Mouse (Mus musculus): ENCODE measurements at regions not wholly inside any gene's neighbourhood (a gene's known extent, or its start where the extent isn't known, plus 50 kb on each side); places are given as distances from the start of the nearest gene placed in this dataset.
"Not testable (repeated sequence)": the region's sequence is repeated elsewhere in the genome, so short reads cannot be mapped to it uniquely, and the experiment has no call there.

DNA sequence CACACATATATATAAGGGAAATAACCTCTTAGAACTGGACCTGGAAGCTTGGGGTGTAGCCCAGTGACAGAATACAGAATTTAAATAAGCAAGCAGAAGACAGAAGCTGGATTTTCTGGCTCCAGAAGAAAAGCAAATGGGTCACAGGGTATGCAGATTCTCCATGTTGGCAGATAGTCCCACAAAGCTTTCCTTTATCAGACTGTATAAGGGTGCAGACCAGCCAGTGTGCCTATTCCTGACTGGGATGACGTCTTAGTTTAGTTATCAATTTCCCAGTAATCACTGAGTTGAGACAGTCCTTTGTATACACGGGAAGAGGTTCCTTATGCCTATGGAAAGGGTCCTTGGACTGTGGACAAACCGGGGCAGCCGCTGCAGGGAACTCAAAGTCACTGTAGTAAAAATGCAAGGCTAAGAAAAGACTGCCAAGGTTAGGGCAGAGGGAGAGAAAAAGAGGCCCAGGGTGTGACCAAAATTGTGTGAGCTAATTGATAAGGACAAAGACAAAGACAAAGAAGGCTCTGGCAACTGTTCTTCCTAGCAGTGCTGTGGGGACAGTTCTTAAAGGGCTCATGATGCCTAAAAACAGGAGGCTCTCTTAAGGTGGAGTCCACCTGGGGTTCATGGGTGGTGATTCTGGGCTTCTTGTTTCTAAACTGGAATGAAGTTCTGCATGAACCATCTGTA lies 459.7 kb upstream of the Sall1 start:
- no peak overlapping the region for H3K4me3 ChIP-seq (ENCODE audit: low read depth, low read length)

DNA sequence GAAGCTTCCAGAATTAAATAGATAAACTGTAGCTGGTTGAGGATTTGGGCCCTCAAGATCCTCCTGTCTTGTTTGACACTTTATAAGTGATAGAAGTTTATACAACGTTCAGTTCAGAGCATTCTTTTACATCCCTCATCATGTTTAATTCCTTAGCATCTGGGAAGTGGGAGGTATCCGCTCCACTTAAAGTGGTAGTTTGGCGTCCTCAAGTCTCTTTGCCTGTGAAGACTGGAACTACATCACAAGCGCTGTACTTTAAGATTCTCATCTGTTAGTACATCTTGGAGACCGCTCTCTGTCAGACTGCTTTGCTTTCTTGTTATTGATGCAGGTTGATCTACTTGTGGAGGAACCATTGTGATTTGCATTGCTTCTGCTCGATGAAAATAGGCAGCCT lies 459.1 kb upstream of the Sall1 start:
- ATAC-seq (ENCODE audit: insufficient number of reproducible peaks, low FRiP score, low TSS enrichment, low read depth): no peak
- Histone ChIP-seq H3K4me2 (ENCODE audit: low read depth, severe bottlenecking) (no peak overlapping the region), H3K27me3 (ENCODE audit: control insufficient read depth, insufficient read depth, low read length) (no peaks in the 10 kb centered on the region), H3K9ac (ENCODE audit: low read length) (no peak overlapping the region), H3K4me1 (ENCODE audit: control insufficient read depth, insufficient read depth, low read length) (peaks cover 24% of the 10 kb centered on the region), H3K27ac (replicated peaks; ENCODE audit: low read depth, low read length) (no peak overlapping the region), H3K36me3 (ENCODE audit: control insufficient read depth, insufficient read depth, low read length) (no peaks in the 10 kb centered on the region), H3K9me3 (ENCODE audit: control insufficient read depth, low read length) (no peaks in the 10 kb centered on the region), H3K4me3 (ENCODE audit: low read depth, low read length) (no peak overlapping the region)
- DNase-seq (ENCODE audit: low spot score): no peak
- WGBS: 89% methylated on average over 6 of the region's 6 CpGs

More for the DNA sequence above, 459.7 kb upstream of the Sall1 start:
- H3K4me2 ChIP-seq (ENCODE audit: low read depth, severe bottlenecking): no peak overlapping the region
- peaks cover 18% of the 10 kb centered on the region for H3K4me1 ChIP-seq (ENCODE audit: control insufficient read depth, insufficient read depth, low read length)
- no peak overlapping the region for H3K27ac ChIP-seq (replicated peaks; ENCODE audit: low read depth, low read length)
- WGBS: 84% methylated on average over 4 of the region's 4 CpGs
- no peak for ATAC-seq (ENCODE audit: insufficient number of reproducible peaks, low FRiP score, low TSS enrichment, low read depth)
- H3K36me3 ChIP-seq (ENCODE audit: control insufficient read depth, insufficient read depth, low read length): no peaks in the 10 kb centered on the region
- H3K9ac ChIP-seq (ENCODE audit: low read length): no peak overlapping the region
- H3K9me3 ChIP-seq (ENCODE audit: control insufficient read depth, low read length): no peaks in the 10 kb centered on the region
- no peaks in the 10 kb centered on the region for H3K27me3 ChIP-seq (ENCODE audit: control insufficient read depth, insufficient read depth, low read length)
- DNase-seq (ENCODE audit: low spot score): no peak

DNA sequence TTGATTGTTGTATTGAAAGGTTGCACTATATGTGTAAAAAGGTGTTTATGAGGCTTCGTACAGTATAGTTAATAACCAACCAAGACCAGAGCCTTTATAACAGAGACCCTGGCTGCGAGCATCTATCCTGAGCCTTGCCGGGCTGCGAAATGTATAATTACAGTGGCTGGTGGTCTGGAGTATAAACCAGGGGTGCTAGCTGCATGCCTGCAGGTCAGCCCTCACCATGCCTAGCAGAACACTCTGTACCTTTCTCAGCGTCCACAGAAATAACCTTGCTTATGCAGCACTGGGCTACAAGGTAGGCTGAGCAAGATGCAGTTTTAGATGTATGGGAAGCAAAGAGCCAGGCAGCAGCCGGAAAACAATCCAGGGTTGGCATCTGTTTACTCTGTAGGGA lies 457.8 kb upstream of the Sall1 start:
- DNase-seq (ENCODE audit: low spot score) (no peak), ATAC-seq (ENCODE audit: insufficient number of reproducible peaks, low FRiP score, low TSS enrichment, low read depth) (no peak)
- H3K9ac ChIP-seq (ENCODE audit: low read length): no peak overlapping the region
- WGBS: 52% methylated on average over 6 of the region's 6 CpGs
- H3K4me2 ChIP-seq (ENCODE audit: low read depth, severe bottlenecking): no peak overlapping the region
- H3K4me1 ChIP-seq (ENCODE audit: control insufficient read depth, insufficient read depth, low read length): peaks cover 26% of the 10 kb centered on the region
- H3K4me3 ChIP-seq (ENCODE audit: low read depth, low read length): no peak overlapping the region
- no peaks in the 10 kb centered on the region for H3K36me3 ChIP-seq (ENCODE audit: control insufficient read depth, insufficient read depth, low read length)
- H3K27me3 ChIP-seq (ENCODE audit: control insufficient read depth, insufficient read depth, low read length): no peaks in the 10 kb centered on the region
- H3K9me3 ChIP-seq (ENCODE audit: control insufficient read depth, low read length): no peaks in the 10 kb centered on the region
- H3K27ac ChIP-seq (replicated peaks; ENCODE audit: low read depth, low read length): peak overlapping the region; percentile 42; the same call in 1 of the 2 replicates

GRCm38 (mm10) chr8:89499831-89500230 lies 455.9 kb upstream of the Sall1 start:
- peaks cover 26% of the 10 kb centered on the region for H3K4me1 ChIP-seq (ENCODE audit: control insufficient read depth, insufficient read depth, low read length)
- no peak overlapping the region for H3K9ac ChIP-seq (ENCODE audit: low read length)
- no peak overlapping the region for H3K27ac ChIP-seq (replicated peaks; ENCODE audit: low read depth, low read length)
- no peaks in the 10 kb centered on the region for H3K36me3 ChIP-seq (ENCODE audit: control insufficient read depth, insufficient read depth, low read length)
- no peak overlapping the region for H3K4me2 ChIP-seq (ENCODE audit: low read depth, severe bottlenecking)
- H3K4me3 ChIP-seq (ENCODE audit: low read depth, low read length): no peak overlapping the region
- ATAC-seq (ENCODE audit: insufficient number of reproducible peaks, low FRiP score, low TSS enrichment, low read depth): no peak
- no peak for DNase-seq (ENCODE audit: low spot score)
- H3K27me3 ChIP-seq (ENCODE audit: control insufficient read depth, insufficient read depth, low read length): no peaks in the 10 kb centered on the region
- H3K9me3 ChIP-seq (ENCODE audit: control insufficient read depth, low read length): no peaks in the 10 kb centered on the region
- 91% methylated on average over 6 of the region's 6 CpGs for WGBS

- WGBS: 7% methylated on average over 6 of the region's 6 CpGs
- no peak overlapping the region for H3K4me3 ChIP-seq (ENCODE audit: low read depth, low read length)
- no peaks in the 10 kb centered on the region for H3K9me3 ChIP-seq (ENCODE audit: control insufficient read depth, low read length)
- H3K27me3 ChIP-seq (ENCODE audit: control insufficient read depth, insufficient read depth, low read length): no peaks in the 10 kb centered on the region
- no peak overlapping the region for H3K9ac ChIP-seq (ENCODE audit: low read length)
- H3K27ac ChIP-seq (replicated peaks; ENCODE audit: low read depth, low read length): no peak overlapping the region
- no peaks in the 10 kb centered on the region for H3K36me3 ChIP-seq (ENCODE audit: control insufficient read depth, insufficient read depth, low read length)
- H3K4me2 ChIP-seq (ENCODE audit: low read depth, severe bottlenecking): no peak overlapping the region
- ATAC-seq (ENCODE audit: insufficient number of reproducible peaks, low FRiP score, low TSS enrichment, low read depth) (peak; percentile 88), DNase-seq (ENCODE audit: low spot score) (peak; percentile 78)
- H3K4me1 ChIP-seq (ENCODE audit: control insufficient read depth, insufficient read depth, low read length): peaks cover 26% of the 10 kb centered on the region
These were observed 454.2 kb upstream of the Sall1 start for GRCm38 (mm10) chr8:89498088-89498695.

- Histone ChIP-seq H3K4me3 (ENCODE audit: low read depth, low read length) (no peak overlapping the region), H3K27me3 (ENCODE audit: control insufficient read depth, insufficient read depth, low read length) (no peaks in the 10 kb centered on the region), H3K9me3 (ENCODE audit: control insufficient read depth, low read length) (no peaks in the 10 kb centered on the region), H3K4me2 (ENCODE audit: low read depth, severe bottlenecking) (no peak overlapping the region), H3K27ac (replicated peaks; ENCODE audit: low read depth, low read length) (no peak overlapping the region), H3K9ac (ENCODE audit: low read length) (no peak overlapping the region), H3K4me1 (ENCODE audit: control insufficient read depth, insufficient read depth, low read length) (no peaks in the 10 kb centered on the region), H3K36me3 (ENCODE audit: control insufficient read depth, insufficient read depth, low read length) (no peaks in the 10 kb centered on the region)
- DNase-seq (ENCODE audit: low spot score): no peak
- no peak for ATAC-seq (ENCODE audit: insufficient number of reproducible peaks, low FRiP score, low TSS enrichment, low read depth)
These were observed 448.4 kb upstream of the Sall1 start for GRCm38 (mm10) chr8:89492336-89492735.

GRCm38 (mm10) chr8:89482481-89482880 lies 438.5 kb upstream of the Sall1 start:
- not testable (repeated sequence) for H3K4me3 ChIP-seq (ENCODE audit: low read depth, low read length); H3K36me3 ChIP-seq (ENCODE audit: control insufficient read depth, insufficient read depth, low read length); H3K27me3 ChIP-seq (ENCODE audit: control insufficient read depth, insufficient read depth, low read length); ATAC-seq (ENCODE audit: insufficient number of reproducible peaks, low FRiP score, low TSS enrichment, low read depth); H3K27ac ChIP-seq (replicated peaks; ENCODE audit: low read depth, low read length); DNase-seq (ENCODE audit: low spot score); H3K4me2 ChIP-seq (ENCODE audit: low read depth, severe bottlenecking); H3K9ac ChIP-seq (ENCODE audit: low read length); H3K9me3 ChIP-seq (ENCODE audit: control insufficient read depth, low read length); H3K4me1 ChIP-seq (ENCODE audit: control insufficient read depth, insufficient read depth, low read length)
- WGBS: 69% methylated on average over 1 of the region's 1 CpGs

DNA sequence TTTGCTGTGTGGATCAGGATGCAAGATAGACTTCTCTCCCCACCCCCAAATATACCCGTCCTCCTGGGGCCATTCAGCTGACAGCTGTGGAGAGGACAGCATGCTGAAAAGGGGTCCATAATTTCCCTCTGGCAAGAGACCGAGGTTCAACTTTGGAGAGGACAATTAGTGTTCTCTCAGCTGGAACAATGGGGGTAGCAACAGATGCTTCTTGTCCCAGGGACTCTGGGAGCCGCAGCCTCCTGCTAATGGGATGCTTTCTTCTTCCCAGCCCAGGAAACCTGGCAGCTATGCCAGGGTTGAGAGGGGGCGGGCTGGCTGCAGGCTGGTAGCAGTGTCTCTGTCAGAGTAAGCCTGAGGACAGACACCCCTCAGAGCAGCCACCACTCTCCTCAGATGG lies 433.0 kb upstream of the Sall1 start:
- Histone ChIP-seq H3K9me3 (ENCODE audit: control insufficient read depth, low read length) (no peaks in the 10 kb centered on the region), H3K27ac (replicated peaks; ENCODE audit: low read depth, low read length) (no peak overlapping the region), H3K4me3 (ENCODE audit: low read depth, low read length) (no peak overlapping the region), H3K27me3 (ENCODE audit: control insufficient read depth, insufficient read depth, low read length) (no peaks in the 10 kb centered on the region), H3K9ac (ENCODE audit: low read length) (no peak overlapping the region), H3K4me1 (ENCODE audit: control insufficient read depth, insufficient read depth, low read length) (no peaks in the 10 kb centered on the region), H3K4me2 (ENCODE audit: low read depth, severe bottlenecking) (no peak overlapping the region), H3K36me3 (ENCODE audit: control insufficient read depth, insufficient read depth, low read length) (no peaks in the 10 kb centered on the region)
- 76% methylated on average over 4 of the region's 4 CpGs for WGBS
- ATAC-seq (ENCODE audit: insufficient number of reproducible peaks, low FRiP score, low TSS enrichment, low read depth) (no peak), DNase-seq (ENCODE audit: low spot score) (no peak)

DNA sequence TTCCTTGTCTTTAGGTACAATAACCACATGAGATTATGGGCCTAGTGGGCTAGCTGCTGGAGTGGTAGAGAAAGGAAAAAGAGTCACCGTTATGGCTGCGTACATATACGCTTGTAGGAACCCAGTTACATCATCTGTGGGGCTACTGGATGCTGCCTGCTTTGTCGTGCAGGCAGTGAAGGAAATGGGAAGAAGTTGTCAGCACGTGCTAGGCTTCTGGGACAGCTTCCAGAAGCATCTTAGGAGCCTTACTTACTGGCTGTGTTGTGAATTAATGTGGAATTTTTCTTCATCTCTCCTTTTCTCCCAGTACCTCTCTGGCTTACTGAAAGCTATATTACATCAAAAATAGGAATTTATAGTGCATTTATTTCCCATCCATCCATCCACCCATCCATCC lies 427.2 kb upstream of the Sall1 start:
- Histone ChIP-seq H3K4me1 (ENCODE audit: control insufficient read depth, insufficient read depth, low read length) (no peaks in the 10 kb centered on the region), H3K4me3 (ENCODE audit: low read depth, low read length) (no peak overlapping the region), H3K36me3 (ENCODE audit: control insufficient read depth, insufficient read depth, low read length) (no peaks in the 10 kb centered on the region), H3K9me3 (ENCODE audit: control insufficient read depth, low read length) (no peaks in the 10 kb centered on the region), H3K4me2 (ENCODE audit: low read depth, severe bottlenecking) (no peak overlapping the region), H3K27ac (replicated peaks; ENCODE audit: low read depth, low read length) (no peak overlapping the region), H3K27me3 (ENCODE audit: control insufficient read depth, insufficient read depth, low read length) (no peaks in the 10 kb centered on the region), H3K9ac (ENCODE audit: low read length) (no peak overlapping the region)
- DNase-seq (ENCODE audit: low spot score) (no peak), ATAC-seq (ENCODE audit: insufficient number of reproducible peaks, low FRiP score, low TSS enrichment, low read depth) (no peak)
- 89% methylated on average over 5 of the region's 5 CpGs for WGBS
